Mouse (Mus musculus) spleen, postnatal 14 days (tissue): Measurements from ENCODE around the gene Gm8247.
"Not testable (repeated sequence)": the region's sequence is repeated elsewhere in the genome, so short reads cannot be mapped to it uniquely, and the experiment has no call there.

Experiments
- DNase-seq, 2 experiments: peaks; one replicate each; pipeline ENCODE4 v3.0.0; 2021 to 2022; ENCODE audit warnings: low spot score in 2 of 2

The Gm8247 gene

DNA sequence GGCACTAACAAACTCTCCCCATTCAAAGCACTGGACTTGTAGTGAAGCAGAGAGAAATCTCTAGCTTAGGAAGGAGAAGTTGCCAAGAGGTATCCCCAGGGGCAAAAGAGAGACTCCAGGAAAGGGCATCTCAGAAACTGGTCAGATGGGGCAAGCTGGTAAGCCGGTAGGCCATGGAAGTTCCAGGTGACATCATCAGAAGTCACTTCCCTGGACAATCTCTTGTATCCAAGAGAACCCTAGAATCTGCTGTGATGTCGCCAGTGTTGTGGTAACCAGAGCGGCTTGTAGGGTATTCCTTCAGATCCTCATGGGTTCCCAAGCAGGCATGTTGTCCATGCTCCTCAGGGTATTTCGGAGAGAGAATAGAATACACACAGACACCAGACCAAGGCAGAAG, at the start of gene Gm8247:
Gene Gm8247, plus strand, starts transcription at position 301 of the 400 bp plus-strand sequence.
- not testable (repeated sequence) for DNase-seq

DNA sequence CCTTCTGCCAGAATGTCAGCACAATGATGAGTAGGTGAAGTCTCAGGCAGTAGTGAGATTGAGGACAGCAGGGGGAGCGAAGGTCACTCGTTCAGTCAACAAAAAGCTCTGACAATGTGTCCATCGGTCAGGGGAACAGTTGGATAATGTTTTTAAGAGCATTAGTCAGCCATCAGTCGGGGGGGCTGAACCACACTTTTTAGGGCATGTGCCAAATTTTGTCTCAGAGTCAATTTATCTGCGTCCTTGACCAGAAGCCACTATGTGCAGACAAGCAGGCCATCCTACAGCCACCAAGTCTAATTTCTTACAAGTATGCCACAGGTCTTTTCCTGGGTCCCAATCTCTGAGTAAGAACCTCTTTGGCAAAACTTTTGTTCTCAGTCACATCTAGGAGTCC, 35.0 kb upstream of the Gm8247 start:
- not testable (repeated sequence) for DNase-seq

DNA sequence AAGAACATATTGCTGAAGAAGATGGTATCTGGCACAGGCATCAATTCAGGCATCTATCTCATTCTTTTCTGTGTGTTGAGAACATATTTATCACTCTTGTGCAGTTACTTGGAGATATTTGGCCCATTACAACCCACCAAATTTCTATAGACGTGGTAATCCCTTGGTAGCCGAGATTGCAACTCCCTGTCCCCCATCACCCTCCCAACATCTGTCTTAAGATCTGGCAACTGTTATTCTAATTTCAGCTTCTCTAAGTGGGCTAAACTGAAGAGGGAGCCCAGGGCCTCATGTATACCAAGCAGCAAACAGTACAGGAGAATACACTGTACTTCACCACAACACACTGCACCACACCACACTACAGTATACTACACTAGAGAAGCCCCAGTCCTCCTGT, 8.8 kb downstream of the Gm8247 start:
- not testable (repeated sequence) for DNase-seq

DNA sequence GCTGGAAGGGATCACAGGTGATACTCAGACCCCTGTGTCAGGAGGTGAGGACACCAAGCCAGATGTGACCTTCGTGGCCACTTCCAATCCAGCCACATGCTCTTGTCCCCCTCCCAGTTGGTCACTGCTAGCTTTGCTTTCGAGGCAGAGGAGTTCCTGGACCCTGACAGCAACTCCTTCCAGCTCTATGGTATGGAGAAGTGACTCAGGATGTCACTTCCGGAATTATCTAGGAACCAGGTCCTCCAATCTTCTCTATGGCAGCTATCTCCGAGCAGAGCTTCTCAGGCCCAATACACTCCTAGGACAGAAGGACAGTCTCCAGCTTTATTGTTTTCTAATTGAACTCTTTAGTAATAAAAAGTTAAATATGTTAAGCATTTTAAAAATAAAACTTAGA, 44.8 kb downstream of the Gm8247 start, which contains the start of gene Gm5624:
Gene Gm5624, minus strand, starts transcription at position 202 of the 400 bp plus-strand sequence.
- not testable (repeated sequence) for DNase-seq
